Mouse (Mus musculus) liver, postnatal 0 days (tissue): ENCODE measurements around the gene Prps2.

ENCODE experiments used
- CTCF ChIP-seq: sonication (generic); IDR thresholded peaks from 2 replicates; pipeline ENCODE4 v1.5.1; 2016; ENCODE audit warnings: antibody characterized with exemption, low read depth
- EP300 ChIP-seq: IDR thresholded peaks from 2 replicates; pipeline ENCODE4 v1.6.1; 2016; ENCODE audit warnings: antibody characterized with exemption, low read depth, mild to moderate bottlenecking

- TF ChIP-seq CTCF (no peak), EP300 (peak; percentile 44; the same call in 1 of the 2 replicates)
These were observed 63.6 kb downstream of the Prps2 start for GRCm38 (mm10) chrX:167318819-167319396.
